Mouse (Mus musculus): ENCODE measurements around the gene Ccdc158.

The Ccdc158 gene

GRCm38 (mm10) chr5:92602691-92603690, 72.1 kb downstream of the Ccdc158 start, which contains the start of gene Stbd1:
Gene Stbd1, plus strand, starts transcription at chr5:92603041.
- H3K4me1 ChIP-seq (replicated peaks; ENCODE audit: low read depth, low read length) = 0 out of 2 replicates have a peak, but pooled peaks cover 5% of the 10 kb centered on the region
- H3K4me3 ChIP-seq (replicated peaks; ENCODE audit: low read length) = peak within 1 kb of the TSS; percentile 87
- no peaks in the 10 kb centered on the region for H3K36me3 ChIP-seq (ENCODE audit: insufficient read depth, low read length)
- H3K27me3 ChIP-seq (ENCODE audit: insufficient read depth, low read length) = peaks cover 61% of the 10 kb centered on the region
- H3K9me3 ChIP-seq (ENCODE audit: low read length) = no peaks in the 10 kb centered on the region
- TF ChIP-seq CTCF (conservative IDR thresholded peaks at IDR 0.05; ENCODE audit: low read length) (no peak), POU5F1 (IDR thresholded peaks at IDR 0.05; ENCODE audit: borderline replicate concordance, low read length) (no peak), NANOG (IDR thresholded peaks at IDR 0.05; ENCODE audit: borderline replicate concordance, low read length) (no peak)

GRCm38 (mm10) chr5:92599030-92599429, 76.0 kb downstream of the Ccdc158 start:
- peaks cover 58% of the 10 kb centered on the region for H3K27me3 ChIP-seq (ENCODE audit: insufficient read depth, low read length)
- TF ChIP-seq NANOG (IDR thresholded peaks at IDR 0.05; ENCODE audit: borderline replicate concordance, low read length) (no peak), CTCF (conservative IDR thresholded peaks at IDR 0.05; ENCODE audit: low read length) (no peak), POU5F1 (IDR thresholded peaks at IDR 0.05; ENCODE audit: borderline replicate concordance, low read length) (no peak)
- H3K9me3 ChIP-seq (ENCODE audit: low read length) = no peaks in the 10 kb centered on the region
- H3K4me3 ChIP-seq (replicated peaks; ENCODE audit: low read length) = no peak overlapping the region
- 0 out of 2 replicates have a peak, but pooled peaks cover 5% of the 10 kb centered on the region for H3K4me1 ChIP-seq (replicated peaks; ENCODE audit: low read depth, low read length)
- no peaks in the 10 kb centered on the region for H3K36me3 ChIP-seq (ENCODE audit: insufficient read depth, low read length)

GRCm38 (mm10) chr5:92596865-92597264, 78.2 kb downstream of the Ccdc158 start:
- Histone ChIP-seq H3K9me3 (ENCODE audit: low read length) (no peaks in the 10 kb centered on the region), H3K27me3 (ENCODE audit: insufficient read depth, low read length) (peaks cover 40% of the 10 kb centered on the region), H3K36me3 (ENCODE audit: insufficient read depth, low read length) (no peaks in the 10 kb centered on the region), H3K4me1 (replicated peaks; ENCODE audit: low read depth, low read length) (no peaks in the 10 kb centered on the region), H3K4me3 (replicated peaks; ENCODE audit: low read length) (no peak overlapping the region)
- TF ChIP-seq POU5F1 (IDR thresholded peaks at IDR 0.05; ENCODE audit: borderline replicate concordance, low read length) = no peak
- no peak for TF ChIP-seq CTCF (conservative IDR thresholded peaks at IDR 0.05; ENCODE audit: low read length)
- TF ChIP-seq NANOG (IDR thresholded peaks at IDR 0.05; ENCODE audit: borderline replicate concordance, low read length) = no peak

GRCm38 (mm10) chr5:92595026-92595425, 80.0 kb downstream of the Ccdc158 start:
- Histone ChIP-seq H3K27me3 (ENCODE audit: insufficient read depth, low read length) (peaks cover 27% of the 10 kb centered on the region), H3K4me3 (replicated peaks; ENCODE audit: low read length) (no peak overlapping the region), H3K4me1 (replicated peaks; ENCODE audit: low read depth, low read length) (no peaks in the 10 kb centered on the region), H3K36me3 (ENCODE audit: insufficient read depth, low read length) (no peaks in the 10 kb centered on the region), H3K9me3 (ENCODE audit: low read length) (no peaks in the 10 kb centered on the region)
- no peak for TF ChIP-seq NANOG (IDR thresholded peaks at IDR 0.05; ENCODE audit: borderline replicate concordance, low read length)
- TF ChIP-seq CTCF (conservative IDR thresholded peaks at IDR 0.05; ENCODE audit: low read length) = no peak
- no peak for TF ChIP-seq POU5F1 (IDR thresholded peaks at IDR 0.05; ENCODE audit: borderline replicate concordance, low read length)

GRCm38 (mm10) chr5:92585932-92586331, 89.1 kb downstream of the Ccdc158 start:
- H3K4me1 ChIP-seq (replicated peaks; ENCODE audit: low read depth, low read length) = peaks cover 6% of the 10 kb centered on the region
- H3K36me3 ChIP-seq (ENCODE audit: insufficient read depth, low read length) = no peaks in the 10 kb centered on the region
- no peak overlapping the region for H3K4me3 ChIP-seq (replicated peaks; ENCODE audit: low read length)
- H3K9me3 ChIP-seq (ENCODE audit: low read length) = no peaks in the 10 kb centered on the region
- TF ChIP-seq CTCF (conservative IDR thresholded peaks at IDR 0.05; ENCODE audit: low read length) (no peak), NANOG (IDR thresholded peaks at IDR 0.05; ENCODE audit: borderline replicate concordance, low read length) (no peak), POU5F1 (IDR thresholded peaks at IDR 0.05; ENCODE audit: borderline replicate concordance, low read length) (no peak)
- 0 out of 2 replicates have a peak, but pooled peaks cover 4% of the 10 kb centered on the region for H3K27me3 ChIP-seq (ENCODE audit: insufficient read depth, low read length)

GRCm38 (mm10) chr5:92579559-92579958, 95.5 kb downstream of the Ccdc158 start:
- Histone ChIP-seq H3K27me3 (ENCODE audit: insufficient read depth, low read length) (0 out of 2 replicates have a peak, but pooled peaks cover 2% of the 10 kb centered on the region), H3K9me3 (ENCODE audit: low read length) (no peaks in the 10 kb centered on the region), H3K36me3 (ENCODE audit: insufficient read depth, low read length) (no peaks in the 10 kb centered on the region), H3K4me3 (replicated peaks; ENCODE audit: low read length) (no peak overlapping the region), H3K4me1 (replicated peaks; ENCODE audit: low read depth, low read length) (no peaks in the 10 kb centered on the region)
- no peak for TF ChIP-seq POU5F1 (IDR thresholded peaks at IDR 0.05; ENCODE audit: borderline replicate concordance, low read length)
- no peak for TF ChIP-seq NANOG (IDR thresholded peaks at IDR 0.05; ENCODE audit: borderline replicate concordance, low read length)
- no peak for TF ChIP-seq CTCF (conservative IDR thresholded peaks at IDR 0.05; ENCODE audit: low read length)

GRCm38 (mm10) chr5:92571232-92571631, 103.8 kb downstream of the Ccdc158 start:
- no peaks in the 10 kb centered on the region for H3K36me3 ChIP-seq (ENCODE audit: insufficient read depth, low read length)
- no peak for TF ChIP-seq NANOG (IDR thresholded peaks at IDR 0.05; ENCODE audit: borderline replicate concordance, low read length)
- no peak for TF ChIP-seq CTCF (conservative IDR thresholded peaks at IDR 0.05; ENCODE audit: low read length)
- no peak for TF ChIP-seq POU5F1 (IDR thresholded peaks at IDR 0.05; ENCODE audit: borderline replicate concordance, low read length)
- no peaks in the 10 kb centered on the region for H3K27me3 ChIP-seq (ENCODE audit: insufficient read depth, low read length)
- H3K9me3 ChIP-seq (ENCODE audit: low read length) = no peaks in the 10 kb centered on the region
- peaks cover 5% of the 10 kb centered on the region; the same call in 1 of the 2 replicates for H3K4me1 ChIP-seq (replicated peaks; ENCODE audit: low read depth, low read length)
- no peak overlapping the region for H3K4me3 ChIP-seq (replicated peaks; ENCODE audit: low read length)

GRCm38 (mm10) chr5:92562002-92562401, 113.1 kb downstream of the Ccdc158 start:
- no peaks in the 10 kb centered on the region for H3K36me3 ChIP-seq (ENCODE audit: insufficient read depth, low read length)
- no peak for TF ChIP-seq CTCF (conservative IDR thresholded peaks at IDR 0.05; ENCODE audit: low read length)
- TF ChIP-seq NANOG (IDR thresholded peaks at IDR 0.05; ENCODE audit: borderline replicate concordance, low read length) = no peak
- no peak for TF ChIP-seq POU5F1 (IDR thresholded peaks at IDR 0.05; ENCODE audit: borderline replicate concordance, low read length)
- H3K4me1 ChIP-seq (replicated peaks; ENCODE audit: low read depth, low read length) = peaks cover 4% of the 10 kb centered on the region; the same call in 1 of the 2 replicates
- H3K4me3 ChIP-seq (replicated peaks; ENCODE audit: low read length) = no peak overlapping the region
- no peaks in the 10 kb centered on the region for H3K9me3 ChIP-seq (ENCODE audit: low read length)
- peaks cover 9% of the 10 kb centered on the region for H3K27me3 ChIP-seq (ENCODE audit: insufficient read depth, low read length)
